Mouse (Mus musculus) left cerebral cortex, postnatal 4 days (tissue): ENCODE data around the gene Cpne8. TPM values are rescaled to one million over a fixed set of nuclear protein-coding genes. Genes with fewer than 3 reads are reported as not detected.
"Not testable (repeated sequence)": the region's sequence is repeated elsewhere in the genome, so short reads cannot be mapped to it uniquely, and the experiment has no call there.

Source experiments
- DNase-seq: peaks from one replicate; pipeline ENCODE4 v3.0.0-alpha.2; 2022
- intact Hi-C: fragments of 180-260 bp; cut with DNase I; formaldehyde crosslinking; loops from one replicate; pipeline ENCODE4 v1.15.1; 2025
- total RNA-seq, 2 experiments: library from RNA; stranded (reverse); gene quantifications; 2 replicates each; pipeline ENCODE4 v1.2.3; 2021

Gene Cpne8
- total RNA-seq, 2 experiments from 2014 or later = 24.2 to 25.6 TPM

DNA sequence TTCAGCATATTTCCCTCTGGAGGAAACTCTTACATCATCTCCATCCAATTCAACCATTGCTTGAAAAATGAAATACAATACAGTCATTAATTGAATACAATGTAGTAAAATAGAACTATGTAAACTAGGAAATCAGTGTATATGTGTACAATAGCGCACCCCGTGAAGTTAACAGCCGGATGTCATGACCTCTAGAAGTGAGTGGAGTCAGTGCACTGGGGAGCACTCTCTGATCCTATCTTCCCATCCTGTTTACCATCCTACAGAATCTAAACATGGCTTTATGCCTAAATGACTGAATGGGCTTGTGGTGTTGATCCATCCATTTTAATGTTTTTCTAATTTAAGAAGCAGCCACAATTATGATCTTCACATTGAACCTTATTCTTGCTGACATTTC is 182.2 kb downstream of the Cpne8 start:
- no peak for DNase-seq
- intact Hi-C loops = no loop called here

DNA sequence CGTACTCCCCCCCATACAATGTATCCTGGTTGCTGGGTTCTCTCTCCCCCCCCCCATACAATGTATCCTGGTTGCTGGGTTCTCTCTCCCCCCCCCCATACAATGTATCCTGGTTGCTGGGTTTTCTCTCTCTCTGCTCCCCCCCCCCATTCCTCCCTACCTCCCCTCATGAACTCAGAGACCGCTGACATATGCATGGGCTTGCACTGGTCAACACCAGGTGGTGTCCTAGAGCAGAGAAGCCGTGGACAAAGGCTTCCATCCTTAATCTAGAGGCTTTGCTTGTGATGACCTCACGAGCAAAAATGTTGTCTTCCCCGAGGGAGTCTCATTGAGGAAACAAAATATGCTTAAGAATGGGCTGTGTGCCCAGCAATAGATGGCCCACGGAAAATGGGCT is 187.7 kb downstream of the Cpne8 start:
- intact Hi-C loops = no loop called here
- DNase-seq = no peak

DNA sequence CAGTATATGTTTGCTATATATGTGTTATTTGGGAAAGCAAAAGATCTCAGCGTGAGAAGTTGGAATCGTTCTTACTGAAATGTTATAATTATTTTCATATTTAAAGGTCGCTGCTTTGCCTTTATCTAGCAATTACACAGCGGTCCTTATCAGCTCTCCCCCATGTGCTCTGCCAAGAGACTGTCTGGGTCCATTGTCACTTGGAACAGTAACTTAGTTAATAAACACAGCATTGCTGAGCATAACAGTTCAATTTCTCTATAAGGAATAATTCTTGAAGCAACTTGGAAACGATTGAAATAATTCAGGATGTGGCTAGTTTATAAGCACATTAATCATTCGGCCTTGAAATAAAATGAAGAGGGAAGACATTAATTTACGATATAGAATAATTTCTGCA is 189.0 kb downstream of the Cpne8 start:
- DNase-seq = no peak
- intact Hi-C loops = no loop called here

DNA sequence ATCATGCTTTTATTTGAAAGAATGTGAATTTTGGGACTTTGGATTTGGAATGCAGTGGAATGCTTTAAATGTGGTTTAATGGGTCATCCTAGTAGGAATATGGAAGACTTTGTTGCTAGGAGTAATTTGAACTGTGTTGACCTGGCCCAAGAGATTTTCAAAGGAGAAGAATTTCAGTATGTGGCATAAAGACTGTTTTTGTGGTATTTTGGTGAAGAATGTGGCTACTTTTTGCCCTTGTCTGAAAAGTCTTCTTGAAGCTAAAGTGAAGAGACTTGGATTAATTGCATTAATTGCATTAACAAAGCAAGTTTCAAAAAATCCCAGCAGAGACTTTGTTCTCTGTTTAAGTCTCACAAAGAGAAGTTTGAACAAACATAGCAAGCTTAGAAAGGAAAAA is 208.7 kb downstream of the Cpne8 start:
- intact Hi-C loops, DNase-seq: not testable (repeated sequence)

DNA sequence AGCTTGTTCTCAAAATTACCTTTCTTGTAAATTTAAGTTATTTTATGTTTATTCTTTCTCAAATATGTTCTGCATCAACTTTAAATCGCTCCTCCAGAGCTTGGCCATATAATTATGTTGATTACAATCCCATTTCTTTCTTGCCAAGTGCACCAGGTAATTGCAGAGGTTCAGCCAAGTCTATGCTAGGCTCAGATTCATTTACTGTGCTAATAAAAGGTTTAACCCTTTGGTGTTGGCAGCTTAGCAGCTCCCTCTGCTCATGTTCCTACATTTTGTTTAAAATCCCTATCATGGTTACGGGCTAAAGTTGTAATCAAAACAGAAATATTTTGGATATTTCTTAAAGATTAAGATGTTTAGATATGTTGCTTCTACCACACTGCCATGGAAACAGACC is 216.0 kb downstream of the Cpne8 start:
- DNase-seq = no peak
- intact Hi-C loops = no loop called here

DNA sequence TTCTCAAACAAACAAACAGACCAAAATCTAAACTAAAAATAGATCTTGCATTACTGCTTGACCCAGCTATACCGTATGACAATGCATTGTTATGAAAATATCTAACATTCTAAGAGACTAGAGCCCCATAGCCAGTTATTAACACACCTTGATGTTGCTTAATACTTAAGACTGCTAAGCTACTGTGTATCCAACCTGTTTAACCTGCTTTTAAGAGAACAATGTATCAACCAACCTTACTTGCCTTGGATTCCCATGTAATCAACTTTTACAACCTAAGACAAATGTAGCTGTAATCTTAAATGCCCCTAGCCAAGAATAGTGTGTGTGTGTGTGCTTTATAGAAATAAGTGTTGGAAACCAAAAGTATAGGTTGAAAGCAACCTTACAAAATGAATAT is 233.2 kb downstream of the Cpne8 start:
- DNase-seq = no peak
- intact Hi-C loops = no loop called here
